Mouse (Mus musculus): ENCODE measurements at regions not wholly inside any gene's neighbourhood (a gene's known extent, or its start where the extent isn't known, plus 50 kb on each side); places are given as distances from the start of the nearest gene placed in this dataset.
"Not testable (repeated sequence)": the region's sequence is repeated elsewhere in the genome, so short reads cannot be mapped to it uniquely, and the experiment has no call there.

GRCm38 (mm10) chr7:88680849-88681248, 250.8 kb downstream of the Rab38 start:
- no peak for DNase-seq

GRCm38 (mm10) chr7:88721031-88721430, 291.0 kb downstream of the Rab38 start:
- DNase-seq: not testable (repeated sequence)

- no peak for DNase-seq
Observed at GRCm38 (mm10) chr7:88734506-88734905, 304.4 kb downstream of the Rab38 start.

- DNase-seq: no peak
Observed at GRCm38 (mm10) chr7:88735768-88736167, 305.7 kb downstream of the Rab38 start.

- no peak for DNase-seq
Observed at GRCm38 (mm10) chr7:88777371-88777770, 347.3 kb downstream of the Rab38 start.

DNA sequence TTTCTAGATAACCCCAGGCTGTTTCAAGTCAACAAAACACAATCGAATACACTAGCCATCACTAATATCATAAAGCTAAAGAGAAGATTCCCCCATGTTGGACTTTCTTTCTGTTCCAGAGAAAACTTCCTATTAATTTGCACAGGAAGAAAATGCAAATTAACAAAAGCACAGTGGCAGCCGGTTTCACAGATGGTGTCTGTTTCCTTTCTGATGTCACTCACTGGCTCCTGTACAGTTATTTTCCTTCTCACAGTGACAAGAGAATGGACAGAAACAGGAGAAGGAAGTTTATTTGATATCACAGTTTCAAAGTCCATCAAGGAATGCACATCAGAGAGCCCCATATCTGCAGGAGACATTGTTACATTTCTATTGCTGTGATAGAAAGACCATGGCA, 352.8 kb downstream of the Rab38 start:
- DNase-seq: peak in 1 of 2 experiments; percentile 9

GRCm38 (mm10) chr7:88808175-88808574, 378.1 kb downstream of the Rab38 start:
- no peak for DNase-seq

DNA sequence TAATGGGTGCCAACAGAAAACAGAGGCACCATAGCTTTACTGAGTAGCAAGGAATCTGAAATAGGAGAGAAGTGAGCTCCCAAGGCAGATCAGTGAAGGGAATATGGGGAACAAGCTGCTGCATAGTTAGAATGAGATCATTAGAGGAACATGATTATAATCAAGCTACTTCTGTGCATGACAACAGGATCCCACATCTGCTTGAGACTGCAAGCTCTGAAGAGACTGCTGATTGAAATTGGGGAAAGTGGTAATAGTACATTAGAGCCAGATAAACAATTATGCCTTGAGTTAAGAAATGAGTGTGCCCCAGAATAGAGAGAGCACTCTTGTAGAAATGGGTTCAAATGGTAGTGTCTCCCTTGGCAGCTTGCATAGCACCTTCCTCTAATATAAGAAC, 380.1 kb downstream of the Rab38 start:
- DNase-seq: no peak

- DNase-seq: no peak
Observed at GRCm38 (mm10) chr7:88820204-88820603, 390.1 kb downstream of the Rab38 start.

DNA sequence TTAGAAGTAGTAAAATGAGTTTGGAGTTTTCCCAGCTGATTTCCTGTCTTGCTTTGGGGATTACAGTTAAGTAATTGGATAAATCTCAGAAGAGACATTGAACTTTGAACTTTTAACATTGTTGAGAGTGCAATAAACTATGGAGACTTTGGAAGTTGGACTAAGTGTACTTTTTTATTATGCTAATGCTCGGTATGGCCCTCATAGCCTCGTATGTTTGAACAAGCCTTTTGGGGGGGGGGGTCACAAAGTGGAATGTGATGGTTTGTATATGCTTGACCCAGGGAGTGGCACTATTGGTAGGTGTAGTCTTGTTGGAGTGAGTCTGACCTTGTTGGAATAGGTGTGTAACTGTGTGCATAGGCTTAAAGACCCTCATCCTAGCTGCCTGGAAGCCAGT, 396.4 kb downstream of the Rab38 start:
- DNase-seq: no peak

DNA sequence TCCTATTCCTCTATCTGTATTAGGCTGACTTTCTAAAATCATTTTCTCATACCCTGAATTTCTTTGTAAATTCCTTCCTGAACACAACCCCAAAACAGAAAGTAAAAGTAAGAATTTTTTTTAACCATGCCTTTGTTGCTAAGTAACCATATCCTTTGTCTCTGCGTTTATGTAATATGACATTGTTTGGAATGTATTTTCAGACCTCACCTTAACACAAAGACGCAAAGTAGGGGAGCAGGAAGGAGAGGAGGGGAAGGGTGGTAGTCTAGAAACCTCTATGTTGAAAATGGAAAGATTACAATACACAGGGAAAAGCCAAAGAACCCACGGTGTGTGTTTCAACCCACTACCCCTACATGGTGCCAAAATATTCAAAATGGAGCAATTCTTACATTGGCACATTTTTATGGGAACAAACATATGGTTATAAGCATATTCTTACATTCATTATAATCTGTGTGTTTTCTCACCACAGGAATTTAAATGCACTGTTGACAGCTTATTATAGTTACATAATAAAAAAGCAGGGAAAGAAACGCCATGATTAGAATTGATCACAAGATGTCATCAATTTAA, 418.0 kb downstream of the Rab38 start:
- no peak for DNase-seq

All from cerebellum, postnatal 25 days (tissue).